Mouse (Mus musculus) midbrain, embryonic 10.5 days (tissue): ENCODE measurements at regions not wholly inside any gene's neighbourhood (a gene's known extent, or its start where the extent isn't known, plus 50 kb on each side); places are given as distances from the start of the nearest gene placed in this dataset.

Experiments used
- DNase-seq: peaks from one replicate; pipeline ENCODE4 v3.0.0-alpha.2; 2017; ENCODE audit warnings: low spot score
- H3K27ac ChIP-seq: fragments of 300-500 bp; sonication (generic); replicated peaks from 2 replicates; pipeline ENCODE4 v1.5.1; 2016; ENCODE audit warnings: mild to moderate bottlenecking
- H3K27me3 ChIP-seq: fragments of 300-500 bp; sonication (generic); 2 replicates; pipeline ENCODE4 v1.6.1; 2016; ENCODE audit warnings: low read depth, mild to moderate bottlenecking; ENCODE audit not compliant: poor library complexity, severe bottlenecking
- H3K36me3 ChIP-seq: fragments of 300-500 bp; sonication (generic); 2 replicates; pipeline ENCODE4 v1.6.1; 2016; ENCODE audit warnings: mild to moderate bottlenecking, moderate library complexity
- H3K4me1 ChIP-seq: fragments of 300-500 bp; sonication (generic); 2 replicates; pipeline ENCODE4 v1.6.1; 2016
- H3K4me3 ChIP-seq: fragments of 300-500 bp; sonication (generic); 2 replicates; pipeline ENCODE4 v1.5.1; 2016; ENCODE audit warnings: mild to moderate bottlenecking, moderate library complexity
- H3K9me3 ChIP-seq: fragments of 300-500 bp; sonication (generic); replicated peaks from 2 replicates; pipeline ENCODE4 v1.6.1; 2016; ENCODE audit warnings: mild to moderate bottlenecking
- WGBS: fragments of 180-500 bp; shearing (Covaris S2); methylation state at CpG from one replicate; pipeline ENCODE4 v1.1.7; 2016; 5-methylcytosine and 5-hydroxymethylcytosine counted together

GRCm38 (mm10) chr4:56643491-56643890 is 96.4 kb upstream of the Gm26657 start:
- 87% methylated on average over 1 of the region's 1 CpGs for WGBS
- Histone ChIP-seq H3K9me3 (no peaks in the 10 kb centered on the region), H3K27me3 (no peaks in the 10 kb centered on the region), H3K4me3 (peak overlapping the region; percentile 38; the same call in 1 of the 2 replicates), H3K36me3 (no peaks in the 10 kb centered on the region), H3K27ac (peak overlapping the region; percentile 74), H3K4me1 (peaks cover 41% of the 10 kb centered on the region)
- DNase-seq = no peak

GRCm38 (mm10) chr4:56639709-56640108 is 100.2 kb upstream of the Gm26657 start:
- H3K27ac ChIP-seq = no peak overlapping the region
- 55% methylated on average over 4 of the region's 4 CpGs for WGBS

DNA sequence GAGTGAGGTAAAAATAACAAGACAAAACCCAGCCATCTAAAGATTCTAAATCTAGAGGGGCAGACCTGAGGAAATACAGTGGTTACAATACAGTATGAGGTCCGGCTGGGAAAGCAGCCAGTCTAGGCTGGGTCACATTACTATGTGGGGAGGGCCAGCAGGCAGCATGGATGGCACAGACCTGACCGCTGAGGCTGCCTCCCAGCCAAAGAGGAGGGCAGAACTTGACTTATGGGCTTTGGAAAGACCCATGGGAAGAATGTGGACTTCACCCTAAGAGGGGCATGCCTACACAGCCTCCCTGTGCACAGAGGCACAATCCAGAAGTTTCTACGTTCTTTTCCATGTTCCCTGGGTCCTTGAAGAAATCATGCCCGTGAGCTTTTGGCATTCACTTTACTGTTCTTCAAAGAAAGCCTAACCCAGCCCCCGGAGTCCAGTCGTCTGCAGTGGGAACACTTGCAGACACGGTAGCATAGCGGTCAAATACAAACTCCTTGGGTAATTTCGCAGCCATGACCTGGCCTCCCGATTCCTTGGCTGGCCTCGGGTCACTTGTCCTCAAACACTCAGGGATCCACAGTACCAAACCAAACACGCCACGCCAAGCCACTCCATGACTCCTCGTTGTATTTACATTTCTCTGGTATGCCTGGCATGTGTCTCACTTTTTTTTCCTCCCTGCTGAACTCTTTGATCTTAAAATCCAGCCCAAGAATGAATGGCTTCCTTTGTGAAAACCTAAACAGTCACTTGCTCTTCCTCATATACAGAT is 101.0 kb upstream of the Gm26657 start:
- H3K9me3 ChIP-seq = no peaks in the 10 kb centered on the region
- 66% methylated on average over 14 of the region's 14 CpGs for WGBS
- H3K4me3 ChIP-seq = no peak overlapping the region
- H3K4me1 ChIP-seq = peaks cover 29% of the 10 kb centered on the region
- no peaks in the 10 kb centered on the region for H3K27me3 ChIP-seq
- peak; percentile 25 for DNase-seq
- no peaks in the 10 kb centered on the region for H3K36me3 ChIP-seq
- peak overlapping the region; percentile 38; the same call in 1 of the 2 replicates for H3K27ac ChIP-seq

More at GRCm38 (mm10) chr4:56639709-56640108, 100.2 kb upstream of the Gm26657 start:
- Histone ChIP-seq H3K4me3 (no peak overlapping the region), H3K36me3 (no peaks in the 10 kb centered on the region), H3K4me1 (peaks cover 37% of the 10 kb centered on the region), H3K27me3 (no peaks in the 10 kb centered on the region), H3K9me3 (no peaks in the 10 kb centered on the region)
- no peak for DNase-seq

DNA sequence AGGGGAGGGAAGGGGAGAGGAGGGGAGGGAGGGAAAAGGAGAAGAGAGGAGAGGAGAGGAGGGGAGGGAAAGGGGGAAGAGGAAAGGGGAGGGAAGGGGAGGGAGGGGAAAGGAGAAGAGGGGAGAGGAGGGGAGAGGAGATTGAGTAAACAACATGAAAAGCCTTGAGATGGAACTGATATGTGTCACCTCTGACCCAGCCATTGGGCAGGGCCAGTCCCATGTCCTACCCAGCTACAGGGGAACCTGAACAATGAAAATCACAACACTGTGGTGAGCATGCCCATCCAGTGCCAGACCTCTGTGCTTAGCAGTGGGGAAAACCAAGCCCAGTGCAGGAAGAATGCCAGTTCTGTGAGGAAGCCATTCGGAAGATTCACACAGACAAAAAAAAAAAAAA is 103.6 kb upstream of the Gm26657 start:
- 78% methylated on average over 1 of the region's 1 CpGs for WGBS
- DNase-seq = no peak

GRCm38 (mm10) chr4:56633528-56633927 is 106.3 kb upstream of the Gm26657 start:
- WGBS = 90% methylated on average over 4 of the region's 4 CpGs
- DNase-seq = no peak

More for the DNA sequence above, 103.6 kb upstream of the Gm26657 start:
- H3K4me1 ChIP-seq = peaks cover 14% of the 10 kb centered on the region
- H3K27ac ChIP-seq = no peak overlapping the region
- H3K4me3 ChIP-seq = no peak overlapping the region
- H3K9me3 ChIP-seq = no peaks in the 10 kb centered on the region
- no peaks in the 10 kb centered on the region for H3K36me3 ChIP-seq
- H3K27me3 ChIP-seq = no peaks in the 10 kb centered on the region

DNA sequence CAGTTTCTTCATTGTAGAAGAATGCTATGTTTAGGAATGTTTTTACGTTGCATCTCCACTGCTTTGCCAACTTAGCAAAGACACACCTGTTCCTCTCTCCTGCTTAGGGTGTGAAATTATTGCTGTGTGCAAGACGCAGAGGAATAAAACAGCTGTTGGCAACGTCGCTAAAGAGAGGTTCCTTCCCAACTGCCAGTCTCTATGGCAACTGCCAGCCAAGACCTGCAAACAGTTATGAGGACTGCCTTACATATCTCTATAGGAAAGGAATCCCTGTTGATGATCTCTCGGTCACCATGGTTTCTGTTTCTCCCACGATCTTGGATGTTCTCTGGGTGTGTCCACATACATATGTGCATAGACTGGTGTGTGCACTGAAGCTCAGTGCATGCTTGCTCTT is 109.6 kb upstream of the Gm26657 start:
- DNase-seq = no peak
- Histone ChIP-seq H3K9me3 (no peaks in the 10 kb centered on the region), H3K36me3 (no peaks in the 10 kb centered on the region), H3K4me1 (0 out of 2 replicates have a peak, but pooled peaks cover 3% of the 10 kb centered on the region), H3K27me3 (no peaks in the 10 kb centered on the region), H3K4me3 (no peak overlapping the region), H3K27ac (no peak overlapping the region)
- WGBS = 87% methylated on average over 6 of the region's 6 CpGs

More at GRCm38 (mm10) chr4:56633528-56633927, 106.3 kb upstream of the Gm26657 start:
- Histone ChIP-seq H3K9me3 (no peaks in the 10 kb centered on the region), H3K4me3 (no peak overlapping the region), H3K4me1 (0 out of 2 replicates have a peak, but pooled peaks cover 3% of the 10 kb centered on the region), H3K27ac (no peak overlapping the region), H3K27me3 (no peaks in the 10 kb centered on the region), H3K36me3 (no peaks in the 10 kb centered on the region)

GRCm38 (mm10) chr4:56627206-56627605 is 112.7 kb upstream of the Gm26657 start:
- Histone ChIP-seq H3K27me3 (no peaks in the 10 kb centered on the region), H3K36me3 (no peaks in the 10 kb centered on the region), H3K4me1 (0 out of 2 replicates have a peak, but pooled peaks cover 3% of the 10 kb centered on the region), H3K27ac (no peak overlapping the region), H3K9me3 (no peaks in the 10 kb centered on the region), H3K4me3 (no peak overlapping the region)
- no peak for DNase-seq
- 83% methylated on average over 7 of the region's 7 CpGs for WGBS

GRCm38 (mm10) chr4:56621782-56622181 is 118.1 kb upstream of the Gm26657 start:
- 89% methylated on average over 4 of the region's 4 CpGs for WGBS
- Histone ChIP-seq H3K4me1 (no peaks in the 10 kb centered on the region), H3K36me3 (no peaks in the 10 kb centered on the region), H3K9me3 (no peaks in the 10 kb centered on the region), H3K27ac (no peak overlapping the region), H3K27me3 (no peaks in the 10 kb centered on the region), H3K4me3 (no peak overlapping the region)
- DNase-seq = no peak

- H3K36me3 ChIP-seq = no peaks in the 10 kb centered on the region
- DNase-seq = no peak
- H3K4me3 ChIP-seq = no peak overlapping the region
- H3K9me3 ChIP-seq = no peaks in the 10 kb centered on the region
- H3K4me1 ChIP-seq = no peaks in the 10 kb centered on the region
- H3K27ac ChIP-seq = no peak overlapping the region
- H3K27me3 ChIP-seq = no peaks in the 10 kb centered on the region
- 100% methylated on average over 1 of the region's 1 CpGs for WGBS
These were observed 118.5 kb upstream of the Gm26657 start for GRCm38 (mm10) chr4:56621356-56621755.

DNA sequence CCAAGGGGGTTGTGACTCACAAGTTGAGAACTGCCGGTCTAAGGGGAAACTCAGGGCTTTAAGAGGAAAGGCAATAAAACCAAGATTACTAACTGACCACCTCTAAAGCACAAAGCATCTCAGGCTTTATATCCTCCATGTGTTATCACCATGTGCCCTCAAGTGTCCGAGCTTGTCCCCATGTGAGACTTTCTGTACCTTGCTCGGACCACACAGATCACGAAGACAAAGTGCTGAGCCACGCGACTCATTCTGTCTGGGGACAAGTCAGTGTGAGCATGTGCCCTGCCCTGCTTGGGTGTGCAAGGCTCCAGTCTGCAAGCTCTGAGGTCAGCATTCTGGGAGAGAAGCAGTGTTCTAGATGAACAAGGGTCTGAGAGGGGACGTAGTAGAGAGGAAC is 119.2 kb upstream of the Gm26657 start:
- 96% methylated on average over 7 of the region's 7 CpGs for WGBS
- Histone ChIP-seq H3K27ac (no peak overlapping the region), H3K27me3 (no peaks in the 10 kb centered on the region), H3K4me1 (no peaks in the 10 kb centered on the region), H3K36me3 (no peaks in the 10 kb centered on the region), H3K4me3 (no peak overlapping the region), H3K9me3 (no peaks in the 10 kb centered on the region)
- no peak for DNase-seq

- DNase-seq = no peak
- Histone ChIP-seq H3K9me3 (no peaks in the 10 kb centered on the region), H3K4me3 (no peak overlapping the region)
These were observed 120.1 kb upstream of the Gm26657 start for GRCm38 (mm10) chr4:56619803-56620202.

DNA sequence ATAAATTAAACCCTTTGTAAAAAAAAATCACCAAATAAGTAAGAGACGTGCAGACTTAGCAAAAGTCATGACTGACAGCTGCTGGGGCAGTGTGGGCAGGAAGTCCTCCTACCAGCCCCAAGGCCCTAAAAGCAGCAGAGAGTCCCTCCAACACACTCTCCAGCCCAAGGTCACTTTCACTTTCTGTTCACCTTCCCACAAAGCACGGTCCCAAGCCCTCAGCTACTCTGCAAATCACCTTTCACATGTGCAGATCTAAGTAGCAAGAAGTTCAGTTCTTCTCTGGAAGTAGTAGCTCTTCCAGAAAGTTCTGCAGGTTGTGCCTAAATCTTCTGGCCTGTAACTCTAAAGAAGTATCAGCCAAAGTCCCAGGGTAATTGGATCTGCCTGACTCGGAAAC is 120.8 kb upstream of the Gm26657 start:
- Histone ChIP-seq H3K27ac (no peak overlapping the region), H3K9me3 (no peaks in the 10 kb centered on the region), H3K27me3 (no peaks in the 10 kb centered on the region), H3K4me3 (no peak overlapping the region), H3K36me3 (no peaks in the 10 kb centered on the region), H3K4me1 (no peaks in the 10 kb centered on the region)
- 91% methylated on average over 3 of the region's 3 CpGs for WGBS
- DNase-seq = no peak

More at GRCm38 (mm10) chr4:56619803-56620202, 120.1 kb upstream of the Gm26657 start:
- H3K27ac ChIP-seq = no peak overlapping the region
- H3K36me3 ChIP-seq = no peaks in the 10 kb centered on the region
- H3K27me3 ChIP-seq = no peaks in the 10 kb centered on the region
- H3K4me1 ChIP-seq = no peaks in the 10 kb centered on the region

DNA sequence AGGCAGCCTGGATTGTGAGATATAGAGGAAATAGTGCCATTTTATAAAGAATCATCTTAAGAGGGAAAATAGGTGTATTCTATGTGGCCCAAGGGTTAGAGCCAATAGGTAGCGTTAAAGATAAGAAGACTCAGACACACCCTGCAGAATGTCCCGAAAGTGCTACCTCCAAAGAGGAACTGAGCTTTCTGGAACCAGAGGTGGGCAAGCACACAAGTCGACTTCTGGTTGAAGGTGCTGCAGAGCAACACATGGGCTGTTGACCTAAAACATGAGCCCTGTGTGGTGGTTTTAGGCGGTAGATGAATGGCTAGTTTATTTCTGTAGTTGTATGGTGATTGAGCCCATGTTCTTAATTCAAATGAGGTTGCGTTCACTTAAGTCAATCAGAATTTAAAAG is 121.4 kb upstream of the Gm26657 start:
- H3K27me3 ChIP-seq = no peaks in the 10 kb centered on the region
- no peaks in the 10 kb centered on the region for H3K36me3 ChIP-seq
- no peak for DNase-seq
- no peak overlapping the region for H3K27ac ChIP-seq
- no peak overlapping the region for H3K4me3 ChIP-seq
- WGBS = 95% methylated on average over 5 of the region's 5 CpGs
- no peaks in the 10 kb centered on the region for H3K4me1 ChIP-seq
- H3K9me3 ChIP-seq = no peaks in the 10 kb centered on the region
